Mouse (Mus musculus) E14TG2a.4 (cell line): ENCODE results near the gene Sash1.

Source experiments
- CTCF ChIP-seq: conservative IDR thresholded peaks from 2 replicates; pipeline ENCODE4 v1.5.1; 2014; ENCODE audit warnings: low read length
- NANOG ChIP-seq: IDR thresholded peaks from 2 replicates; pipeline ENCODE4 v1.6.1; 2014; ENCODE audit warnings: borderline replicate concordance, low read length, mixed read lengths
- POU5F1 ChIP-seq: IDR thresholded peaks from 2 replicates; pipeline ENCODE4 v1.6.1; 2014; ENCODE audit warnings: low read length, borderline replicate concordance

DNA sequence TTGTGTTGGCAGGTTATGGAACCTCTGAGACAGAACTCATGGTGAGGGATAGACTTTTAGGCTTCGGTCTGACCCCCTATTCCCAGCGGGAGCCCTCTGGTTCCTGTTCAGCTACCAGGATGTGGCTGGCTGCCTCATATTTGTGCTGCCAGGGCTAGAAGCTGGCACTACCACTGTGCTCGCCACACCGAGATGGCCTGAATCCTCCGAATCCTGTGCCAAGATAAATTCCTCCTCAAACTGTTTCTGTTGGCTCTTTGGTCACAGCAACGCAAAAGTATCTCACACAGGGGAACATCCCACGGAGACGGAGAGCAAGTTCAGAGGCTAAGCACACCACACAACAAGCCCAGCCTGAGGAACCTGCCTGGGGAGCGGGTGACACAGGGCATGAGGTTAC, 78.3 kb downstream of the Sash1 start:
- no peak for TF ChIP-seq CTCF
- no peak for TF ChIP-seq POU5F1
- TF ChIP-seq NANOG: no peak
